Mouse (Mus musculus): ENCODE results near the gene St6galnac3. TPM values are rescaled to one million over a fixed set of nuclear protein-coding genes. Genes with fewer than 3 reads are reported as not detected.
A peak's percentile ranks its signal among the peaks of the same experiment; 100 is the strongest.

St6galnac3 gene
- polyA plus RNA-seq, 2 experiments, result 20.7 to 36.0 TPM

- H3K4me3 ChIP-seq (replicated peaks; ENCODE audit: low read length), result no peak overlapping the region
Measured at GRCm38 (mm10) chr3:153513501-153514060, 211.4 kb downstream of the St6galnac3 start.

GRCm38 (mm10) chr3:153512545-153512944 is 212.4 kb downstream of the St6galnac3 start:
- Histone ChIP-seq H3K9ac (ENCODE audit: low read depth, low read length, severe bottlenecking) (no peak overlapping the region), H3K4me2 (replicated peaks; ENCODE audit: low read depth, low read length, severe bottlenecking) (no peak overlapping the region), H3K27ac (replicated peaks; ENCODE audit: low read depth, low read length) (no peak overlapping the region), H3K4me3 (replicated peaks; ENCODE audit: low read length) (no peak overlapping the region), H3K9me3 (ENCODE audit: control insufficient read depth, low read length) (no peaks in the 10 kb centered on the region), H3K27me3 (ENCODE audit: control insufficient read depth, insufficient read depth, low read length) (no peaks in the 10 kb centered on the region), H3K36me3 (ENCODE audit: control insufficient read depth, insufficient read depth, low read length) (no peaks in the 10 kb centered on the region), H3K4me1 (ENCODE audit: control insufficient read depth, insufficient read depth, low read length) (no peaks in the 10 kb centered on the region)
- no peak for ATAC-seq (ENCODE audit: low FRiP score, low read depth)
- TF ChIP-seq POLR2A (IDR thresholded peaks at IDR 0.05; ENCODE audit: borderline replicate concordance, extremely low read depth, insufficient read depth, insufficient read length), result no peak
- DNase-seq (ENCODE audit: low spot score), result no peak
- WGBS, result 73% methylated on average over 6 of the region's 6 CpGs

More at GRCm38 (mm10) chr3:153513501-153514060, 211.4 kb downstream of the St6galnac3 start:
- ATAC-seq (ENCODE audit: low FRiP score, low read depth) (0 out of 2 replicates have a peak, but pooled peaks have one; percentile 32), DNase-seq (ENCODE audit: low spot score) (no peak)
- H3K4me1 ChIP-seq (ENCODE audit: control insufficient read depth, insufficient read depth, low read length), result no peaks in the 10 kb centered on the region
- no peak for TF ChIP-seq POLR2A (IDR thresholded peaks at IDR 0.05; ENCODE audit: borderline replicate concordance, extremely low read depth, insufficient read depth, insufficient read length)
- WGBS, result 47% methylated on average over 6 of the region's 6 CpGs
- H3K27me3 ChIP-seq (ENCODE audit: control insufficient read depth, insufficient read depth, low read length), result no peaks in the 10 kb centered on the region
- no peak overlapping the region for H3K27ac ChIP-seq (replicated peaks; ENCODE audit: low read depth, low read length)
- H3K9ac ChIP-seq (ENCODE audit: low read depth, low read length, severe bottlenecking), result no peak overlapping the region
- no peaks in the 10 kb centered on the region for H3K36me3 ChIP-seq (ENCODE audit: control insufficient read depth, insufficient read depth, low read length)
- no peak overlapping the region for H3K4me2 ChIP-seq (replicated peaks; ENCODE audit: low read depth, low read length, severe bottlenecking)
- no peaks in the 10 kb centered on the region for H3K9me3 ChIP-seq (ENCODE audit: control insufficient read depth, low read length)

- Histone ChIP-seq H3K9me3 (ENCODE audit: control insufficient read depth, low read length) (no peaks in the 10 kb centered on the region), H3K36me3 (ENCODE audit: control insufficient read depth, insufficient read depth, low read length) (no peaks in the 10 kb centered on the region), H3K4me3 (replicated peaks; ENCODE audit: low read length) (no peak overlapping the region), H3K27ac (replicated peaks; ENCODE audit: low read depth, low read length) (no peak overlapping the region), H3K4me1 (ENCODE audit: control insufficient read depth, insufficient read depth, low read length) (no peaks in the 10 kb centered on the region), H3K27me3 (ENCODE audit: control insufficient read depth, insufficient read depth, low read length) (no peaks in the 10 kb centered on the region), H3K9ac (ENCODE audit: low read depth, low read length, severe bottlenecking) (no peak overlapping the region), H3K4me2 (replicated peaks; ENCODE audit: low read depth, low read length, severe bottlenecking) (no peak overlapping the region)
- ATAC-seq (ENCODE audit: low FRiP score, low read depth) (no peak), DNase-seq (ENCODE audit: low spot score) (no peak)
- TF ChIP-seq POLR2A (IDR thresholded peaks at IDR 0.05; ENCODE audit: borderline replicate concordance, extremely low read depth, insufficient read depth, insufficient read length), result no peak
- 27% methylated on average over 7 of the region's 7 CpGs for whole genome bisulfite sequencing
Measured at GRCm38 (mm10) chr3:153511151-153511580, 213.8 kb downstream of the St6galnac3 start.

GRCm38 (mm10) chr3:153510048-153510630 is 214.8 kb downstream of the St6galnac3 start:
- WGBS, result 84% methylated on average over 9 of the region's 9 CpGs
- no peak for ATAC-seq (ENCODE audit: low FRiP score, low read depth)
- Histone ChIP-seq H3K27ac (replicated peaks; ENCODE audit: low read depth, low read length) (no peak overlapping the region), H3K4me3 (replicated peaks; ENCODE audit: low read length) (no peak overlapping the region), H3K4me1 (ENCODE audit: control insufficient read depth, insufficient read depth, low read length) (no peaks in the 10 kb centered on the region), H3K27me3 (ENCODE audit: control insufficient read depth, insufficient read depth, low read length) (no peaks in the 10 kb centered on the region), H3K36me3 (ENCODE audit: control insufficient read depth, insufficient read depth, low read length) (no peaks in the 10 kb centered on the region), H3K9me3 (ENCODE audit: control insufficient read depth, low read length) (no peaks in the 10 kb centered on the region), H3K4me2 (replicated peaks; ENCODE audit: low read depth, low read length, severe bottlenecking) (no peak overlapping the region), H3K9ac (ENCODE audit: low read depth, low read length, severe bottlenecking) (no peak overlapping the region)
- no peak for TF ChIP-seq POLR2A (IDR thresholded peaks at IDR 0.05; ENCODE audit: borderline replicate concordance, extremely low read depth, insufficient read depth, insufficient read length)
- DNase-seq (ENCODE audit: low spot score), result no peak

GRCm38 (mm10) chr3:153509643-153510042 is 215.3 kb downstream of the St6galnac3 start:
- DNase-seq (ENCODE audit: low spot score) (no peak), ATAC-seq (ENCODE audit: low FRiP score, low read depth) (no peak)
- Histone ChIP-seq H3K9ac (ENCODE audit: low read depth, low read length, severe bottlenecking) (no peak overlapping the region), H3K4me3 (replicated peaks; ENCODE audit: low read length) (no peak overlapping the region), H3K27ac (replicated peaks; ENCODE audit: low read depth, low read length) (no peak overlapping the region), H3K36me3 (ENCODE audit: control insufficient read depth, insufficient read depth, low read length) (no peaks in the 10 kb centered on the region), H3K4me1 (ENCODE audit: control insufficient read depth, insufficient read depth, low read length) (no peaks in the 10 kb centered on the region), H3K9me3 (ENCODE audit: control insufficient read depth, low read length) (no peaks in the 10 kb centered on the region), H3K4me2 (replicated peaks; ENCODE audit: low read depth, low read length, severe bottlenecking) (no peak overlapping the region), H3K27me3 (ENCODE audit: control insufficient read depth, insufficient read depth, low read length) (no peaks in the 10 kb centered on the region)
- 72% methylated on average over 4 of the region's 4 CpGs for WGBS
- no peak for TF ChIP-seq POLR2A (IDR thresholded peaks at IDR 0.05; ENCODE audit: borderline replicate concordance, extremely low read depth, insufficient read depth, insufficient read length)

Data from limb, embryonic 14.5 days (tissue).